Mouse (Mus musculus): ENCODE measurements around the gene Cnpy1.

Gene Cnpy1

GRCm38 (mm10) chr5:28179237-28179790 lies 66.3 kb downstream of the Cnpy1 start:
- no peak for DNase-seq (ENCODE audit: low spot score)

- no peak for DNase-seq (ENCODE audit: low spot score)
These were observed 67.3 kb downstream of the Cnpy1 start for GRCm38 (mm10) chr5:28178322-28178721.

GRCm38 (mm10) chr5:28176585-28176984 lies 69.0 kb downstream of the Cnpy1 start:
- DNase-seq (ENCODE audit: low spot score), result no peak

- DNase-seq (ENCODE audit: low spot score), result no peak
These were observed 69.6 kb downstream of the Cnpy1 start for GRCm38 (mm10) chr5:28176023-28176422.

- no peak for DNase-seq (ENCODE audit: low spot score)
These were observed 70.1 kb downstream of the Cnpy1 start for GRCm38 (mm10) chr5:28175570-28175919.

- no peak for DNase-seq (ENCODE audit: low spot score)
These were observed 70.6 kb downstream of the Cnpy1 start for GRCm38 (mm10) chr5:28174876-28175569.

- no peak for DNase-seq (ENCODE audit: low spot score)
These were observed 71.5 kb downstream of the Cnpy1 start for GRCm38 (mm10) chr5:28174086-28174485.

- DNase-seq (ENCODE audit: low spot score), result no peak
These were observed 71.9 kb downstream of the Cnpy1 start for GRCm38 (mm10) chr5:28173674-28174073.

GRCm38 (mm10) chr5:28172921-28173670 lies 72.5 kb downstream of the Cnpy1 start:
- no peak for DNase-seq (ENCODE audit: low spot score)

GRCm38 (mm10) chr5:28172261-28172920 lies 73.2 kb downstream of the Cnpy1 start:
- DNase-seq (ENCODE audit: low spot score), result no peak

- DNase-seq (ENCODE audit: low spot score), result no peak
These were observed 73.9 kb downstream of the Cnpy1 start for GRCm38 (mm10) chr5:28171667-28172066.

- no peak for DNase-seq (ENCODE audit: low spot score)
These were observed 74.7 kb downstream of the Cnpy1 start for GRCm38 (mm10) chr5:28170892-28171291.

- DNase-seq (ENCODE audit: low spot score), result no peak
These were observed 75.5 kb downstream of the Cnpy1 start for GRCm38 (mm10) chr5:28170081-28170480.

- no peak for DNase-seq (ENCODE audit: low spot score)
These were observed 76.3 kb downstream of the Cnpy1 start for GRCm38 (mm10) chr5:28169166-28169801.

GRCm38 (mm10) chr5:28168253-28169165 lies 77.1 kb downstream of the Cnpy1 start:
- no peak for DNase-seq (ENCODE audit: low spot score)

GRCm38 (mm10) chr5:28167611-28168252 lies 77.9 kb downstream of the Cnpy1 start:
- DNase-seq (ENCODE audit: low spot score), result no peak

- no peak for DNase-seq (ENCODE audit: low spot score)
These were observed 79.1 kb downstream of the Cnpy1 start for GRCm38 (mm10) chr5:28166256-28167231.

GRCm38 (mm10) chr5:28165358-28166255 lies 80.0 kb downstream of the Cnpy1 start, which contains the start of gene En2:
Gene En2 (plus strand): TSS chr5:28165694.
- DNase-seq (ENCODE audit: low spot score), result peak; percentile 50

Measured in layer of hippocampus, adult 11-12 months (tissue).